8 mouse cellular contexts compared by ENCODE assay signal in genomic region chr9:104262016-104262762, GRCm38 (mm10). TPM values are rescaled to one million over a fixed set of nuclear protein-coding genes. Genes with fewer than 3 reads are reported as not detected.
DNase-seq lines count a peak whose midpoint lies in the region; ATAC-seq and TF ChIP-seq lines count a peak whose summit lies in the region.

No protein-coding gene starts in this region.

- WGBS in intestine, embryonic 16.5 days = under 1% methylated on average over 43 of the region's 46 CpGs
- under 1% methylated on average over 40 of the region's 46 CpGs for WGBS in liver, embryonic 14.5 days (ENCODE audit: insufficient replicate concordance)
- WGBS in neural tube, embryonic 13.5 days = under 1% methylated on average over 46 of the region's 46 CpGs

- no peaks in the 10 kb centered on the region for H3K36me3 ChIP-seq in intestine, embryonic 16.5 days (ENCODE audit: control insufficient read depth, insufficient read depth, low read length)
- no peaks in the 10 kb centered on the region for H3K36me3 ChIP-seq in liver, embryonic 14.5 days (replicated peaks; ENCODE audit: control insufficient read depth, insufficient read depth, low read depth)
- 0 out of 2 replicates have a peak, but pooled peaks cover 6% of the 10 kb centered on the region for H3K36me3 ChIP-seq in neural tube, embryonic 13.5 days

- peak; percentile 24 for DNase-seq in right cerebral cortex, adult 18-20 months
- no peak for DNase-seq in right cerebral cortex, postnatal 36 days (ENCODE audit: low spot score in 2 of 2)
- DNase-seq in liver, embryonic 14.5 days (ENCODE audit: low read depth in 3 of 3, low spot score in 3 of 3) = no peak
- no peak for DNase-seq in urinary bladder, postnatal 4 days (ENCODE audit: low spot score in 2 of 2)

- no peak for TF ChIP-seq EP300 in liver, embryonic 14.5 days (IDR thresholded peaks at IDR 0.05; ENCODE audit: low read depth)

- peak overlapping the region; percentile 95 for H3K27ac ChIP-seq in intestine, embryonic 16.5 days (ENCODE audit: low read length)
- peak overlapping the region; percentile 41; the same call in 1 of the 2 replicates for H3K27ac ChIP-seq in liver, embryonic 14.5 days
- H3K27ac ChIP-seq in neural tube, embryonic 13.5 days (replicated peaks) = peak overlapping the region; percentile 92

- TF ChIP-seq CTCF in liver, embryonic 14.5 days (IDR thresholded peaks at IDR 0.05; ENCODE audit: low read depth) = no peak

- ATAC-seq in activated CD4-positive, CD25-positive, alpha-beta regulatory T cell, adult 4 months = peak; percentile 4
- ATAC-seq in erythroid progenitor cell, adult 5-6 weeks (replicated peaks; ENCODE audit: low FRiP score, poor library complexity, severe bottlenecking) = peak; percentile 36; the same call in 1 of the 2 replicates
- ATAC-seq in intestine, embryonic 16.5 days = peak; percentile 70
- ATAC-seq in liver, embryonic 14.5 days (ENCODE audit: insufficient read depth) = peak; percentile 53
- peak; percentile 73 for ATAC-seq in neural tube, embryonic 13.5 days (ENCODE audit: low read depth)

- H3K9me3 ChIP-seq in intestine, embryonic 16.5 days (ENCODE audit: control insufficient read depth, low read length) = no peaks in the 10 kb centered on the region
- no peaks in the 10 kb centered on the region for H3K9me3 ChIP-seq in liver, embryonic 14.5 days (ENCODE audit: control insufficient read depth, low read length)
- H3K9me3 ChIP-seq in neural tube, embryonic 13.5 days = no peaks in the 10 kb centered on the region

- H3K4me2 ChIP-seq in intestine, embryonic 16.5 days (ENCODE audit: low read depth, low read length) = peak overlapping the region; percentile 77
- peak overlapping the region; percentile 92 for H3K4me2 ChIP-seq in liver, embryonic 14.5 days (ENCODE audit: low read depth)
- H3K4me2 ChIP-seq in neural tube, embryonic 13.5 days = peak overlapping the region; percentile 89

- H3K4me3 ChIP-seq in intestine, embryonic 16.5 days (ENCODE audit: low read length) = peak overlapping the region; percentile 97
- peak overlapping the region; percentile 80 to 81 for H3K4me3 ChIP-seq in liver, embryonic 14.5 days (ENCODE audit: insufficient read depth in 1 of 2, low read depth in 2 of 2, low read length in 2 of 2)
- peak overlapping the region; percentile 97 for H3K4me3 ChIP-seq in neural tube, embryonic 13.5 days

- peaks cover 15% of the 10 kb centered on the region for H3K4me1 ChIP-seq in intestine, embryonic 16.5 days (ENCODE audit: control insufficient read depth, insufficient read depth, low read length)
- H3K4me1 ChIP-seq in liver, embryonic 14.5 days (replicated peaks; ENCODE audit: control insufficient read depth in 2 of 2, insufficient read depth in 2 of 2, low read length in 1 of 2) = peaks cover 9 to 18% of the 10 kb centered on the region in 2 experiments
- peaks cover 36% of the 10 kb centered on the region for H3K4me1 ChIP-seq in neural tube, embryonic 13.5 days (replicated peaks)

- H3K9ac ChIP-seq in intestine, embryonic 16.5 days (ENCODE audit: low read depth, low read length) = peak overlapping the region; percentile 94
- peak overlapping the region; percentile 64 for H3K9ac ChIP-seq in liver, embryonic 14.5 days (replicated peaks)
- H3K9ac ChIP-seq in neural tube, embryonic 13.5 days = peak overlapping the region; percentile 92

- no peaks in the 10 kb centered on the region for H3K27me3 ChIP-seq in intestine, embryonic 16.5 days (replicated peaks; ENCODE audit: control insufficient read depth, insufficient read depth, low read length)
- H3K27me3 ChIP-seq in liver, embryonic 14.5 days (ENCODE audit: control insufficient read depth, insufficient read depth, low read length) = no peaks in the 10 kb centered on the region
- H3K27me3 ChIP-seq in neural tube, embryonic 13.5 days = peaks cover 6% of the 10 kb centered on the region; the same call in 1 of the 2 replicates

RNA-seq across cellular contexts. Expression of gene Dnajc13, which starts 0.5 kb away (rescaled TPM):
- polyA plus RNA-seq in activated CD4-positive, CD25-positive, alpha-beta regulatory T cell, adult 4 months (2017; shearing (Covaris generic)) = 10 to 100 TPM; 16.9 to 23.4 TPM
- 26.4 and 27.8 TPM in 2 replicates for total RNA-seq in erythroid progenitor cell, adult 5-6 weeks (2015; ENCODE audit: low replicate concordance)
- 13.4 and 25.8 TPM in 2 replicates for total RNA-seq in erythroid progenitor cell, adult 5-6 weeks (2017; ENCODE audit: low replicate concordance)
- polyA plus RNA-seq in intestine, embryonic 16.5 days (2015; fragmentation: Nextera tagmentation; extraction: Ambion mirVana) = 21.5 and 24.2 TPM in 2 replicates
- polyA plus RNA-seq in liver, embryonic 14.5 days (2012; rRNA removed) = 9.3 and 15.6 TPM in 2 replicates
- 7.0 and 10.4 TPM in 2 replicates for polyA plus RNA-seq in liver, embryonic 14.5 days (2014; fragmentation: Nextera tagmentation; extraction: Ambion mirVana)
- 16.3 and 19.5 TPM in 2 replicates for polyA plus RNA-seq in neural tube, embryonic 13.5 days (2015; fragmentation: Nextera tagmentation; extraction: Ambion mirVana)

Comparison
In these comparisons a context has a peak if more than half of its experiments do, and no peak if none do; other contexts are left out.
1. ATAC-seq: peak in every context shown above with its lines; median percentile 73 in neural tube, embryonic 13.5 days; 70 in intestine, embryonic 16.5 days; 53 in liver, embryonic 14.5 days; 36 in erythroid progenitor cell, adult 5-6 weeks; 4 in activated CD4-positive, CD25-positive, alpha-beta regulatory T cell, adult 4 months.
2. H3K27ac ChIP-seq: peak in every context shown above with its lines; median percentile 95 in intestine, embryonic 16.5 days; 92 in neural tube, embryonic 13.5 days; 41 in liver, embryonic 14.5 days.